Mouse (Mus musculus): ENCODE data around the gene Gm47985. TPM values are rescaled to one million over a fixed set of nuclear protein-coding genes. Genes with fewer than 3 reads are reported as not detected.
"Not testable (repeated sequence)": the region's sequence is repeated elsewhere in the genome, so short reads cannot be mapped to it uniquely, and the experiment has no call there.

The Gm47985 gene
- 0.09 TPM in 1 of 2 replicates, not detected in the other for polyA plus RNA-seq (2012; rRNA removed)

GRCm38 (mm10) chr1:151182266-151182665 is at the start of gene Gm47985:
Gene Gm47985, plus strand, starts transcription at chr1:151182537.
- H3K36me3 ChIP-seq (ENCODE audit: control insufficient read depth, insufficient read depth, low read length); H3K4me1 ChIP-seq (ENCODE audit: control insufficient read depth, insufficient read depth, insufficient read length, low read length); H3K27me3 ChIP-seq (ENCODE audit: control insufficient read depth, insufficient read depth, low read length); H3K4me3 ChIP-seq (ENCODE audit: low read depth, low read length); H3K27ac ChIP-seq (ENCODE audit: insufficient read depth, low read depth, low read length): not testable (repeated sequence)
- 75% methylated on average over 1 of the region's 7 CpGs for WGBS

- Histone ChIP-seq H3K27me3 (ENCODE audit: control insufficient read depth, insufficient read depth, low read length) (no peaks in the 10 kb centered on the region), H3K4me1 (ENCODE audit: control insufficient read depth, insufficient read depth, insufficient read length, low read length) (peaks cover 7% of the 10 kb centered on the region; the same call in 1 of the 2 replicates), H3K27ac (ENCODE audit: insufficient read depth, low read depth, low read length) (0 out of 2 replicates have a peak overlapping the region, but pooled peaks have one; percentile 75), H3K4me3 (ENCODE audit: low read depth, low read length) (no peak overlapping the region), H3K36me3 (ENCODE audit: control insufficient read depth, insufficient read depth, low read length) (no peaks in the 10 kb centered on the region)
- WGBS, result 58% methylated on average over 7 of the region's 7 CpGs
- no peak for TF ChIP-seq CTCF (IDR thresholded peaks at IDR 0.05; ENCODE audit: extremely low read depth, insufficient read length, insufficient replicate concordance, low read depth, low read length)
Measured at GRCm38 (mm10) chr1:151132686-151133085, 49.7 kb upstream of the Gm47985 start.

- 88% methylated on average over 6 of the region's 6 CpGs for WGBS
- no peak overlapping the region for H3K4me3 ChIP-seq (ENCODE audit: low read depth, low read length)
- H3K27ac ChIP-seq (ENCODE audit: insufficient read depth, low read depth, low read length), result no peak overlapping the region
- no peaks in the 10 kb centered on the region for H3K36me3 ChIP-seq (ENCODE audit: control insufficient read depth, insufficient read depth, low read length)
- TF ChIP-seq CTCF (IDR thresholded peaks at IDR 0.05; ENCODE audit: extremely low read depth, insufficient read length, insufficient replicate concordance, low read depth, low read length) (no peak), POLR2A (IDR thresholded peaks at IDR 0.05; ENCODE audit: low read depth, low read length) (no peak)
- no peaks in the 10 kb centered on the region for H3K4me1 ChIP-seq (ENCODE audit: control insufficient read depth, insufficient read depth, insufficient read length, low read length)
- H3K27me3 ChIP-seq (ENCODE audit: control insufficient read depth, insufficient read depth, low read length), result no peaks in the 10 kb centered on the region
Measured at GRCm38 (mm10) chr1:151138388-151138787, 43.9 kb upstream of the Gm47985 start.

GRCm38 (mm10) chr1:151140956-151141355 is 41.4 kb upstream of the Gm47985 start:
- Histone ChIP-seq H3K36me3 (ENCODE audit: control insufficient read depth, insufficient read depth, low read length) (no peaks in the 10 kb centered on the region), H3K27me3 (ENCODE audit: control insufficient read depth, insufficient read depth, low read length) (no peaks in the 10 kb centered on the region), H3K4me3 (ENCODE audit: low read depth, low read length) (no peak overlapping the region), H3K4me1 (ENCODE audit: control insufficient read depth, insufficient read depth, insufficient read length, low read length) (no peaks in the 10 kb centered on the region; the same call in 1 of the 2 replicates), H3K27ac (ENCODE audit: insufficient read depth, low read depth, low read length) (no peak overlapping the region)
- no peak for TF ChIP-seq POLR2A (IDR thresholded peaks at IDR 0.05; ENCODE audit: low read depth, low read length)
- TF ChIP-seq CTCF (IDR thresholded peaks at IDR 0.05; ENCODE audit: extremely low read depth, insufficient read length, insufficient replicate concordance, low read depth, low read length), result no peak
- 83% methylated on average over 3 of the region's 3 CpGs for WGBS

GRCm38 (mm10) chr1:151144471-151145146 is 37.7 kb upstream of the Gm47985 start:
- Histone ChIP-seq H3K27ac (ENCODE audit: insufficient read depth, low read depth, low read length) (no peak overlapping the region), H3K36me3 (ENCODE audit: control insufficient read depth, insufficient read depth, low read length) (no peaks in the 10 kb centered on the region), H3K4me1 (ENCODE audit: control insufficient read depth, insufficient read depth, insufficient read length, low read length) (peaks cover 3% of the 10 kb centered on the region; the same call in 1 of the 2 replicates), H3K27me3 (ENCODE audit: control insufficient read depth, insufficient read depth, low read length) (no peaks in the 10 kb centered on the region), H3K4me3 (ENCODE audit: low read depth, low read length) (no peak overlapping the region)
- WGBS, result 49% methylated on average over 6 of the region's 6 CpGs
- TF ChIP-seq CTCF (IDR thresholded peaks at IDR 0.05; ENCODE audit: extremely low read depth, insufficient read length, insufficient replicate concordance, low read depth, low read length) (no peak), POLR2A (IDR thresholded peaks at IDR 0.05; ENCODE audit: low read depth, low read length) (no peak)

- TF ChIP-seq POLR2A (IDR thresholded peaks at IDR 0.05; ENCODE audit: low read depth, low read length) (no peak), CTCF (IDR thresholded peaks at IDR 0.05; ENCODE audit: extremely low read depth, insufficient read length, insufficient replicate concordance, low read depth, low read length) (no peak)
- peaks cover 4% of the 10 kb centered on the region; the same call in 1 of the 2 replicates for H3K4me1 ChIP-seq (ENCODE audit: control insufficient read depth, insufficient read depth, insufficient read length, low read length)
- no peaks in the 10 kb centered on the region for H3K36me3 ChIP-seq (ENCODE audit: control insufficient read depth, insufficient read depth, low read length)
- H3K27ac ChIP-seq (ENCODE audit: insufficient read depth, low read depth, low read length), result no peak overlapping the region
- no peaks in the 10 kb centered on the region for H3K27me3 ChIP-seq (ENCODE audit: control insufficient read depth, insufficient read depth, low read length)
- no peak overlapping the region for H3K4me3 ChIP-seq (ENCODE audit: low read depth, low read length)
Measured at GRCm38 (mm10) chr1:151147801-151148200, 34.5 kb upstream of the Gm47985 start.

GRCm38 (mm10) chr1:151150211-151150610 is 32.1 kb upstream of the Gm47985 start:
- no peaks in the 10 kb centered on the region for H3K27me3 ChIP-seq (ENCODE audit: control insufficient read depth, insufficient read depth, low read length)
- H3K4me3 ChIP-seq (ENCODE audit: low read depth, low read length), result no peak overlapping the region
- TF ChIP-seq CTCF (IDR thresholded peaks at IDR 0.05; ENCODE audit: extremely low read depth, insufficient read length, insufficient replicate concordance, low read depth, low read length) (no peak), POLR2A (IDR thresholded peaks at IDR 0.05; ENCODE audit: low read depth, low read length) (no peak)
- H3K4me1 ChIP-seq (ENCODE audit: control insufficient read depth, insufficient read depth, insufficient read length, low read length), result peaks cover 14% of the 10 kb centered on the region; the same call in 1 of the 2 replicates
- WGBS, result 95% methylated on average over 7 of the region's 7 CpGs
- H3K27ac ChIP-seq (ENCODE audit: insufficient read depth, low read depth, low read length), result no peak overlapping the region
- no peaks in the 10 kb centered on the region for H3K36me3 ChIP-seq (ENCODE audit: control insufficient read depth, insufficient read depth, low read length)

Measured in small intestine, adult 2 months (tissue).